Mouse (Mus musculus) hematopoietic stem cell, adult 5-6 weeks (primary cell): Measurements from ENCODE around the gene AC124108.1. TPM values are rescaled to one million over a fixed set of nuclear protein-coding genes. Genes with fewer than 3 reads are reported as not detected.
A peak's percentile ranks its signal among the peaks of the same experiment; 100 is the strongest.

Experiments used
- ATAC-seq, 2 experiments: fragments of 125-278 bp in 1 of 2; replicated peaks in 1 of 2; 2 replicates each; pipeline ENCODE4 v1.8.0; 2016 to 2017; ENCODE audit warnings: inconsistent platforms in 2 of 2, mild to moderate bottlenecking in 2 of 2, moderate number of reproducible peaks in 2 of 2, low read depth in 1 of 2, moderate TSS enrichment in 1 of 2; ENCODE audit not compliant: low FRiP score in 2 of 2, poor library complexity in 2 of 2, severe bottlenecking in 2 of 2, insufficient read depth in 1 of 2, low TSS enrichment in 1 of 2
- total RNA-seq: library from RNA; stranded (forward); fragments of 172-1452, 232-1000 nt; gene quantifications from 2 replicates; pipeline ENCODE4 v1.2.3, GENCODE M21; 2017

Gene AC124108.1
- total RNA-seq, 1 experiment from 2014 or later: not detected

GRCm38 (mm10) chr1:132221627-132222026, 30.4 kb downstream of the AC124108.1 start:
- no peak for ATAC-seq

- no peak for ATAC-seq
Measured at GRCm38 (mm10) chr1:132222166-132222565, 30.9 kb downstream of the AC124108.1 start.

- no peak for ATAC-seq
Measured at GRCm38 (mm10) chr1:132226297-132227080, 35.2 kb downstream of the AC124108.1 start.

- ATAC-seq: no peak
Measured at GRCm38 (mm10) chr1:132229667-132230066, 38.4 kb downstream of the AC124108.1 start, which contains the start of gene Gm10188. TSS of gene Gm10188 (minus strand) at chr1:132229767.

GRCm38 (mm10) chr1:132231470-132232274, 40.4 kb downstream of the AC124108.1 start:
- no peak for ATAC-seq

GRCm38 (mm10) chr1:132233566-132233965, 42.3 kb downstream of the AC124108.1 start:
- ATAC-seq: no peak

GRCm38 (mm10) chr1:132234757-132235273, 43.6 kb downstream of the AC124108.1 start:
- no peak for ATAC-seq

- ATAC-seq: 0 out of 4 replicates have a peak, but pooled peaks of 1 of the 2 experiments have one; percentile 22
Measured at GRCm38 (mm10) chr1:132237585-132238159, 46.4 kb downstream of the AC124108.1 start.

GRCm38 (mm10) chr1:132245010-132245409, 53.8 kb downstream of the AC124108.1 start:
- ATAC-seq: no peak

- peak; percentile 94 to 96 for ATAC-seq
Measured at GRCm38 (mm10) chr1:132246137-132246536, 54.9 kb downstream of the AC124108.1 start.

- ATAC-seq: peak in 1 of 2 experiments; percentile 46; a peak in 2 of 4 replicates
Measured at GRCm38 (mm10) chr1:132246641-132247040, 55.4 kb downstream of the AC124108.1 start.

- ATAC-seq: no peak
Measured at GRCm38 (mm10) chr1:132254467-132254866, 63.2 kb downstream of the AC124108.1 start.

Other genes starting within 250 kb of the AC124108.1 start
- gene Slc45a3, start 228.5 kb upstream of the AC124108.1 start, total RNA-seq: 0.35 and 0.88 TPM in 2 replicates
- gene Elk4, start 183.8 kb upstream of the AC124108.1 start, total RNA-seq: 118 and 147 TPM in 2 replicates
- gene Mfsd4a, start 123.4 kb upstream of the AC124108.1 start, total RNA-seq: 0.79 and 2.9 TPM in 2 replicates
- 4.5 and 6.4 TPM in 2 replicates for gene Cdk18, start 51.8 kb upstream of the AC124108.1 start, total RNA-seq
- gene Lemd1, start within 50 bp of the AC124108.1 start, total RNA-seq: not detected in 2 replicates
- not detected in 2 replicates for gene Gm10188, start 38.3 kb downstream of the AC124108.1 start, total RNA-seq
- not detected in 2 replicates for gene Klhdc8a, start 107.2 kb downstream of the AC124108.1 start, total RNA-seq
- gene Nuak2, start 124.7 kb downstream of the AC124108.1 start, total RNA-seq: 7.3 and 11.1 TPM in 2 replicates
- 9.4 and 10.1 TPM in 2 replicates for gene Tmcc2, start 199.8 kb downstream of the AC124108.1 start, total RNA-seq
- gene Dstyk, start 226.1 kb downstream of the AC124108.1 start, total RNA-seq: 29.6 and 42.8 TPM in 2 replicates